Mouse (Mus musculus): ENCODE data around the gene Thegl. TPM values are rescaled to one million over a fixed set of nuclear protein-coding genes. Genes with fewer than 3 reads are reported as not detected.
"Not testable (repeated sequence)": the region's sequence is repeated elsewhere in the genome, so short reads cannot be mapped to it uniquely, and the experiment has no call there.

Thegl gene
- polyA plus RNA-seq, 1 experiment from 2014 or later: 1.2 TPM

GRCm38 (mm10) chr5:77029735-77030134 is 13.9 kb downstream of the Thegl start:
- no peaks in the 10 kb centered on the region for H3K36me3 ChIP-seq (ENCODE audit: control insufficient read depth, insufficient read depth, low read length)
- H3K4me3 ChIP-seq (ENCODE audit: low read depth, low read length): no peak overlapping the region
- H3K9me3 ChIP-seq (ENCODE audit: control insufficient read depth, low read length): no peaks in the 10 kb centered on the region
- H3K27ac ChIP-seq (ENCODE audit: low read depth): no peak overlapping the region
- WGBS: 78% methylated on average over 5 of the region's 5 CpGs
- H3K9ac ChIP-seq (ENCODE audit: low read length): no peak overlapping the region
- H3K4me2 ChIP-seq (ENCODE audit: low read length): no peak overlapping the region
- H3K27me3 ChIP-seq (replicated peaks; ENCODE audit: control insufficient read depth, insufficient read depth, low read length): no peaks in the 10 kb centered on the region
- no peak for DNase-seq (ENCODE audit: low spot score)
- no peak for ATAC-seq (replicated peaks; ENCODE audit: low FRiP score, low TSS enrichment, low read depth)
- H3K4me1 ChIP-seq (replicated peaks; ENCODE audit: control insufficient read depth, insufficient read depth, low read length): no peaks in the 10 kb centered on the region

- not testable (repeated sequence) for H3K4me2 ChIP-seq (ENCODE audit: low read length); ATAC-seq (replicated peaks; ENCODE audit: low FRiP score, low TSS enrichment, low read depth); H3K9me3 ChIP-seq (ENCODE audit: control insufficient read depth, low read length); H3K27me3 ChIP-seq (replicated peaks; ENCODE audit: control insufficient read depth, insufficient read depth, low read length); H3K4me1 ChIP-seq (replicated peaks; ENCODE audit: control insufficient read depth, insufficient read depth, low read length); H3K36me3 ChIP-seq (ENCODE audit: control insufficient read depth, insufficient read depth, low read length); H3K27ac ChIP-seq (ENCODE audit: low read depth); DNase-seq (ENCODE audit: low spot score); H3K4me3 ChIP-seq (ENCODE audit: low read depth, low read length); H3K9ac ChIP-seq (ENCODE audit: low read length)
These were observed 19.3 kb downstream of the Thegl start for GRCm38 (mm10) chr5:77035101-77035500.

GRCm38 (mm10) chr5:77038451-77038850 is 22.6 kb downstream of the Thegl start:
- no peaks in the 10 kb centered on the region for H3K9me3 ChIP-seq (ENCODE audit: control insufficient read depth, low read length)
- no peak overlapping the region for H3K4me3 ChIP-seq (ENCODE audit: low read depth, low read length)
- ATAC-seq (replicated peaks; ENCODE audit: low FRiP score, low TSS enrichment, low read depth) (no peak), DNase-seq (ENCODE audit: low spot score) (no peak)
- H3K36me3 ChIP-seq (ENCODE audit: control insufficient read depth, insufficient read depth, low read length): no peaks in the 10 kb centered on the region
- H3K27ac ChIP-seq (ENCODE audit: low read depth): no peak overlapping the region
- no peak overlapping the region for H3K4me2 ChIP-seq (ENCODE audit: low read length)
- no peak overlapping the region for H3K9ac ChIP-seq (ENCODE audit: low read length)
- H3K4me1 ChIP-seq (replicated peaks; ENCODE audit: control insufficient read depth, insufficient read depth, low read length): no peaks in the 10 kb centered on the region
- H3K27me3 ChIP-seq (replicated peaks; ENCODE audit: control insufficient read depth, insufficient read depth, low read length): no peaks in the 10 kb centered on the region
- WGBS: 89% methylated on average over 10 of the region's 10 CpGs

- no peak for ATAC-seq (replicated peaks; ENCODE audit: low FRiP score, low TSS enrichment, low read depth)
- H3K27me3 ChIP-seq (replicated peaks; ENCODE audit: control insufficient read depth, insufficient read depth, low read length): no peaks in the 10 kb centered on the region
- H3K27ac ChIP-seq (ENCODE audit: low read depth): no peak overlapping the region
- no peak for DNase-seq (ENCODE audit: low spot score)
- no peak overlapping the region for H3K9ac ChIP-seq (ENCODE audit: low read length)
- no peaks in the 10 kb centered on the region for H3K9me3 ChIP-seq (ENCODE audit: control insufficient read depth, low read length)
- no peak overlapping the region for H3K4me2 ChIP-seq (ENCODE audit: low read length)
- no peaks in the 10 kb centered on the region for H3K36me3 ChIP-seq (ENCODE audit: control insufficient read depth, insufficient read depth, low read length)
- H3K4me1 ChIP-seq (replicated peaks; ENCODE audit: control insufficient read depth, insufficient read depth, low read length): no peaks in the 10 kb centered on the region
- H3K4me3 ChIP-seq (ENCODE audit: low read depth, low read length): no peak overlapping the region
These were observed 23.6 kb downstream of the Thegl start for GRCm38 (mm10) chr5:77039391-77039790.

- H3K4me2 ChIP-seq (ENCODE audit: low read length): no peak overlapping the region
- no peaks in the 10 kb centered on the region for H3K36me3 ChIP-seq (ENCODE audit: control insufficient read depth, insufficient read depth, low read length)
- whole genome bisulfite sequencing: 62% methylated on average over 5 of the region's 5 CpGs
- DNase-seq (ENCODE audit: low spot score) (no peak), ATAC-seq (replicated peaks; ENCODE audit: low FRiP score, low TSS enrichment, low read depth) (no peak)
- no peak overlapping the region for H3K27ac ChIP-seq (ENCODE audit: low read depth)
- H3K9me3 ChIP-seq (ENCODE audit: control insufficient read depth, low read length): no peaks in the 10 kb centered on the region
- H3K4me1 ChIP-seq (replicated peaks; ENCODE audit: control insufficient read depth, insufficient read depth, low read length): no peaks in the 10 kb centered on the region
- no peak overlapping the region for H3K9ac ChIP-seq (ENCODE audit: low read length)
- H3K27me3 ChIP-seq (replicated peaks; ENCODE audit: control insufficient read depth, insufficient read depth, low read length): no peaks in the 10 kb centered on the region
- H3K4me3 ChIP-seq (ENCODE audit: low read depth, low read length): no peak overlapping the region
These were observed 28.5 kb downstream of the Thegl start for GRCm38 (mm10) chr5:77044362-77044761.

GRCm38 (mm10) chr5:77052616-77053015 is 36.8 kb downstream of the Thegl start:
- no peak overlapping the region for H3K4me3 ChIP-seq (ENCODE audit: low read depth, low read length)
- no peak overlapping the region for H3K9ac ChIP-seq (ENCODE audit: low read length)
- H3K27me3 ChIP-seq (replicated peaks; ENCODE audit: control insufficient read depth, insufficient read depth, low read length): no peaks in the 10 kb centered on the region
- no peaks in the 10 kb centered on the region for H3K36me3 ChIP-seq (ENCODE audit: control insufficient read depth, insufficient read depth, low read length)
- H3K9me3 ChIP-seq (ENCODE audit: control insufficient read depth, low read length): peaks cover 5% of the 10 kb centered on the region; the same call in 1 of the 2 replicates
- WGBS: 92% methylated on average over 5 of the region's 5 CpGs
- ATAC-seq (replicated peaks; ENCODE audit: low FRiP score, low TSS enrichment, low read depth) (no peak), DNase-seq (ENCODE audit: low spot score) (no peak)
- no peaks in the 10 kb centered on the region for H3K4me1 ChIP-seq (replicated peaks; ENCODE audit: control insufficient read depth, insufficient read depth, low read length)
- H3K4me2 ChIP-seq (ENCODE audit: low read length): no peak overlapping the region
- H3K27ac ChIP-seq (ENCODE audit: low read depth): no peak overlapping the region

GRCm38 (mm10) chr5:77056881-77057440 is 41.1 kb downstream of the Thegl start:
- no peaks in the 10 kb centered on the region for H3K27me3 ChIP-seq (replicated peaks; ENCODE audit: control insufficient read depth, insufficient read depth, low read length)
- H3K4me3 ChIP-seq (ENCODE audit: low read depth, low read length): no peak overlapping the region
- no peak overlapping the region for H3K9ac ChIP-seq (ENCODE audit: low read length)
- DNase-seq (ENCODE audit: low spot score) (no peak), ATAC-seq (replicated peaks; ENCODE audit: low FRiP score, low TSS enrichment, low read depth) (no peak)
- WGBS: 70% methylated on average over 12 of the region's 12 CpGs
- peaks cover 5% of the 10 kb centered on the region; the same call in 1 of the 2 replicates for H3K9me3 ChIP-seq (ENCODE audit: control insufficient read depth, low read length)
- no peaks in the 10 kb centered on the region for H3K4me1 ChIP-seq (replicated peaks; ENCODE audit: control insufficient read depth, insufficient read depth, low read length)
- H3K4me2 ChIP-seq (ENCODE audit: low read length): no peak overlapping the region
- H3K27ac ChIP-seq (ENCODE audit: low read depth): no peak overlapping the region
- no peaks in the 10 kb centered on the region for H3K36me3 ChIP-seq (ENCODE audit: control insufficient read depth, insufficient read depth, low read length)

- H3K4me2 ChIP-seq (ENCODE audit: low read length): no peak overlapping the region
- no peaks in the 10 kb centered on the region for H3K36me3 ChIP-seq (ENCODE audit: control insufficient read depth, insufficient read depth, low read length)
These were observed 44.5 kb downstream of the Thegl start for GRCm38 (mm10) chr5:77060363-77060762.

GRCm38 (mm10) chr5:77061372-77062038 is 45.7 kb downstream of the Thegl start:
- no peaks in the 10 kb centered on the region for H3K27me3 ChIP-seq (replicated peaks; ENCODE audit: control insufficient read depth, insufficient read depth, low read length)
- H3K4me1 ChIP-seq (replicated peaks; ENCODE audit: control insufficient read depth, insufficient read depth, low read length): no peaks in the 10 kb centered on the region
- H3K4me2 ChIP-seq (ENCODE audit: low read length): peak overlapping the region; percentile 18; the same call in 1 of the 2 replicates
- H3K9me3 ChIP-seq (ENCODE audit: control insufficient read depth, low read length): no peaks in the 10 kb centered on the region
- 0 out of 2 replicates have a peak, but pooled peaks have one; percentile 36 for ATAC-seq (replicated peaks; ENCODE audit: low FRiP score, low TSS enrichment, low read depth)
- 34% methylated on average over 17 of the region's 17 CpGs for WGBS
- no peak overlapping the region for H3K27ac ChIP-seq (ENCODE audit: low read depth)
- H3K4me3 ChIP-seq (ENCODE audit: low read depth, low read length): no peak overlapping the region
- H3K36me3 ChIP-seq (ENCODE audit: control insufficient read depth, insufficient read depth, low read length): no peaks in the 10 kb centered on the region
- no peak overlapping the region for H3K9ac ChIP-seq (ENCODE audit: low read length)
- peak; percentile 88 for DNase-seq (ENCODE audit: low spot score)

More at GRCm38 (mm10) chr5:77060363-77060762, 44.5 kb downstream of the Thegl start:
- Histone ChIP-seq H3K27me3 (replicated peaks; ENCODE audit: control insufficient read depth, insufficient read depth, low read length) (no peaks in the 10 kb centered on the region), H3K9ac (ENCODE audit: low read length) (no peak overlapping the region), H3K4me1 (replicated peaks; ENCODE audit: control insufficient read depth, insufficient read depth, low read length) (no peaks in the 10 kb centered on the region), H3K9me3 (ENCODE audit: control insufficient read depth, low read length) (no peaks in the 10 kb centered on the region), H3K27ac (ENCODE audit: low read depth) (no peak overlapping the region), H3K4me3 (ENCODE audit: low read depth, low read length) (no peak overlapping the region)
- DNase-seq (ENCODE audit: low spot score) (no peak), ATAC-seq (replicated peaks; ENCODE audit: low FRiP score, low TSS enrichment, low read depth) (no peak)
- 47% methylated on average over 10 of the region's 10 CpGs for WGBS

Data from intestine, embryonic 14.5 days (tissue).